Mouse (Mus musculus): Measurements from ENCODE around the gene Nip7.
A peak's percentile ranks its signal among the peaks of the same experiment; 100 is the strongest.
"Not testable (repeated sequence)": the region's sequence is repeated elsewhere in the genome, so short reads cannot be mapped to it uniquely, and the experiment has no call there.

Gene Nip7

DNA sequence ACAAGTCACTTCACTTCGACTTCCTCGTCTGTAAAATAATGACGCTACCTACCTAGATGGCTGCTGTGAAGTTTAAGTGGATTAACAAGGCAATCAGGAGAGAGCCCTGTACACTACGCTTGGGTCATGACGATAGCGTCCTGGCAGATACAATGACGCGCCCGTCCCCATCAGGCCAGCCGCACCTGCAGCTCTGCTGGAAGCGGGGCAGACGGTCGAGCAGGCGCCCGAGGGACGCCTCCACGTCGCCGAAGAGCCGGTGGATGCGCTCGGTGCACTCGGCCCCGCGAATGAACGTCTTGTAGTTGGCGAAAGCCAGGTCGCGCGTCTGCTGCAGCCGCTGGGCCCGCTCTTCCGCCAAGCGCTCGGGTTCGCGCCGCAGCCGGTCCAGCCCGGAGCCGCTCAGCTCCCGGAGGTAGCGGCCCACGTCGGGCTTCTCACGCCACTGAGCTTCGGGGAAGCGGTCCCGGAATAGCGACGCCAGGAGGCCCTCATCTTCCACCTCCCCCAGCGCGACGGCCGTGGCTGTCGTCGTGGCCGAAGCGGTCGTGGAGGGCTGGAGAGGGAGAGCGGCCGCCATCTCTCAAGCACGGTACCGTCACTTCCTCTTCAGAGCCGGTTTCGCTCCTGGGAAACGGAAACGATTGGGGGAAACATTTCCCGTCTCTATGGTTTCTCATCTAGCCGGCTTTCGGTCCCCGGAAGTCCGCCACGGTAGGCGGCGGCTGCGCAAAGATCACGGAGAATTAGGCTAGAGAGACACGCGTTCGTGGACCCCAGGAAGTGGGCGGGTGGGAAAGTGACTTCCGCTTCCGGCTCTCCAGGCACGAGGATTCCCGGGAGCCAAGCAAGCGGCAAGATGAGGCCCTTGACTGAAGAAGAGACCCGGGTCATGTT is at the start of gene Nip7, which contains the start of gene Cog8:
Gene Nip7 (plus strand): TSS at position 802 of the 897 bp plus-strand sequence.
Gene Cog8 (minus strand): TSS at position 614 of the 897 bp plus-strand sequence.
- peak; percentile 98 for DNase-seq

DNA sequence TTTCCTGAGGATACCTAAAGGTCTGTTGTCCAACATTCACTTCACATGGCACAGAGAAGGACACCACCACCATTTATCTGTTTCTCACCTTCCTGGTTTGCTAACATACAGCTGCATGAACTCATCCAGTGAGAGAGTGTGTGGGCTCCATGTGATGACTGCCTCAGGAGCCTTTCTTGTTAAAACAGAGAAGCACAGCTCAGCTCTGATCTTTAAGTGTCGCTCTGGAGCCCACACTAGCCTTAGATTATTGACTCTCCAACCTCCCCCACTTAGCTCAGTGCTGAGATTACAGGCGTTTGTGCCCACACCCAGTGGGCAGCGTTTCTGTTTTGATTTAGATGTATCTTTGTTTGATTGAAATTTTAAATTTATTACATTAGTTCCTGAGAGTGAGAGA is 48.9 kb upstream of the Nip7 start:
- DNase-seq: no peak

DNA sequence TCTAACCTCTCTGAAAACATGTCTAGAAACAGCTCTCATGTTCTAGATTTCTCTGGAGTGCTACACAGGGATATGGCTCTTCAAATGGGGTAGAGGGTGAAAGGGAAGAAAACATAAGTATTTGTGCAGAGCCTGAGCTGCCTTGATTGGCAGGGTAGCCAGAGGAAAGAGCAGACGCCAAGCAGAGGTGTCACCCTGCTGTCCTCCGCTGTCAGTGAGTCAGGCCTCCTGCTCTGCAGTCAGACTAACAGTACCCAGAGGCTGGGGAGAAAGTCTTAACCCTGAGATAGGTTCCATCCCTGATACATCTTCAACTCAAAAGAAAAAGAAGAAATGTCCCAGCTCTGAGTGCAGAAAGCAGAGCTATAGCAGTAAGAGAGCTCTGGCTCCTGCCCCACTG is 44.0 kb upstream of the Nip7 start:
- no peak for DNase-seq

DNA sequence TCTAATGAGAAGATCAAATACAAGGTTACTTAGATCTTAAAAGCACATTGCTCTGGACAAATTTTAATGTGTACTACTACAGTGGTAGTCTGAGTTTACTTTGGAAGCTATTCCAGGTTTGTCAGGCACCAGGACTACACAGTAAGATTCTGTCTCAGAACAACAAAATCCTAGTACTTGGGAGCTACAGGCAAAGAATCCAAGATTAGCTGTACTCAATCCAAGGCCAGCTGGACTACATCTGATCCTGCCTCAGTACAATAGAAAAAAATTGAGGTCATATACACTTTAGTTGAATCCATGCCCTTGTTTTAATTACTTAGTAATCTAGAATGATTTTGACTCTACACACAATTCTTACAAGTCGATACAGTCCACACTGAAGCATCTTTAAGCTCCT is 41.8 kb upstream of the Nip7 start:
- no peak for DNase-seq

DNA sequence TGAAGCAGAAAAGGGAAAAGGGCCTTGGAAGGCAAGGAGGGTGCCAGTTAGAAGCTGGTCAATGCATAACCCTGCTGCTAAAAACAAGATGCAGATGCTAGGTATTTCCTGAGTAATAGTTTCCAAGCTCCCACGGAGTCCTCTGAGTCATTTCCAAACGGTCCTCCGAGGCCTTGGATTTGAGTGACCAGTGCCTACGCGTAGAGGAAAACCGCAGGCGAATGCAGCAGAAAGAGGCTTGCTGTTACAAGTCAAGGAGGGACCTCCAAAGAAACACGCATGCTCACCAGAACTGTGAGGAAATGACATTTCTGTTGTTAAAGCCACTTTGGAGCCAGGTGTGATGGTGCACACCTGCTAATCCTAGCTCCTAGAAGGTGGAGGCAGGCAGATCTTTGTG is 33.2 kb upstream of the Nip7 start:
- no peak for DNase-seq

DNA sequence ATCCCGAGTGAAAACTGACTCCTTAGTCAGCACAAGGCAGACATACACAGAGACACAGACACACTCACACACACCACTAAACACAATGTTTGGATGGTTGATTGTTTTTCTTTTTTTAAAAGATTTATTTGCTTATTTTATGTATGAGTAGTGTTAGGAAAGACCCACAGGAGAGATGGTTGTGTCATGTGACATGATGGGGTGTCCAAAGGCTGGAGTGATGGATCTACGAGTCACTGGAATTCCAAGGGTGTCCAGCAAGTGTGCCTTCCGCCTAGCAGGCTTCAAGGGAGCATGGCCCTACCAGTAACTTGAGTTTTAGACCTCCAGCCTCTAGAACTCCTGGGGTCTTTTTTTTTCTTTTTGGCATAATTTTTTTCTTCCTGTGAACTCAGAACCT is 27.4 kb upstream of the Nip7 start:
- no peak for DNase-seq

DNA sequence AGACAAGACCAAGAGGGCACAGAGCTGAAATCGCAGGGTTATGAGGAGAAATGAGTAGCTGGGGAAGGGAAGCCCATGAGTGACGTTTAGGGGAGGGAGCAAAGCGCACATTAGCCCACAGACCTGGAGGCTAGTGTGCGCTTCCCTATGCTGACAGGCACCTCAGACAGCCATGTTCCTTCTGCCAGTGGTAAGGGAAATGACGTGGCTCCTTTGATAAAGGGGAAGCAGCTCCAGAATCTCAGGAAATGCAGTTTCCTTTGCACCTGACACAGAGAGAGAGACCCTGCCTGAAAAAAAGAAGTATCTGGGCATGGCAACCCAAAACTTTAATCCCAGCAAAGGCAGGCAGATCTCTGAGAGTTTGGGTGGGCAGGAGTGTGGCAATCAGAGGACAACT is 26.6 kb upstream of the Nip7 start:
- DNase-seq: no peak

DNA sequence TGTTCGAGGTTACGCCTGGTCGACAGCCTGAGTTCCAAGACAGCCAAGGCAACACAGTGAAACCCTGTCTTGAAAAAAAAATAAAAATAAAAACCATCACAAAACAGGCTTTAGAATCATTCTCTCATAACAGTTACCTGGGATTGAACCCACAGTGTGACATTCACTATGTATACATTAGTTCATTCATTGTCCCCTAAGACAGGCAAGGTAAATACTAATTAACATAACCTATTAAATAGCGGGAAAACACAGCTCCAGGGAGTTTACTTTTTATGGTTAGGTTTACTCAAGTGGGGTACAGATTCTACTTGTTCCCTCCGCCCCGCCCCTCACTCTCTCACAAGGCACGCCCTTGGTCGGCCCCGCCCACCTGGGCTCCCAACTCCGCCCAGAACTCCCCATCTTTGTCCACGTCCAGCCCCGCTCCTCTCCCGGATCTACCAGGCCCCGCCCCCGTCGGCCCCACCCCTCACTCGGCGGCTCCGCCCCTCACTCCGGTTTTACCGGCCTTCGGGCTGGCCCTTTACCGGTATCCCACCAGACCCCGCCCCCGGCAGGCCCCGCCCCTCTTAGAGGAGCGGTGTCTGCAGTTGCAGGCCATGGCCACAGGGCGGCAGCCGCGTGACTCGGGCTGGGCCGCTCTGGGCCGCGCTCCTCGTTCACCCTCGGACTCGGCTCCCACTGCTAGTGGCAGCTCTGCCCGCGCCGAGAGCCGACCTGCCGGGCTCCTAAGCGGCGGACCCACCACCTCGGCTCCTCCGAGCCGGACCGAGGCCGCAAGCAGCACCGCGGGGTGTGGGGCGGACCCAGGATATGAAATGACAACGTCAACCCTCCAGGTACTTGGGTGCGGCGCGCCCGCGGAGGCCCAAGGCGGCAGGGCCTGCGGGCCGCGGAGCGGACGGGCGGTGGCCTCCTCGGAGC is 25.8 kb upstream of the Nip7 start, which contains the start of gene Vps4a:
Gene Vps4a (plus strand): TSS at position 573 of the 927 bp plus-strand sequence.
- peak; percentile 96 for DNase-seq

DNA sequence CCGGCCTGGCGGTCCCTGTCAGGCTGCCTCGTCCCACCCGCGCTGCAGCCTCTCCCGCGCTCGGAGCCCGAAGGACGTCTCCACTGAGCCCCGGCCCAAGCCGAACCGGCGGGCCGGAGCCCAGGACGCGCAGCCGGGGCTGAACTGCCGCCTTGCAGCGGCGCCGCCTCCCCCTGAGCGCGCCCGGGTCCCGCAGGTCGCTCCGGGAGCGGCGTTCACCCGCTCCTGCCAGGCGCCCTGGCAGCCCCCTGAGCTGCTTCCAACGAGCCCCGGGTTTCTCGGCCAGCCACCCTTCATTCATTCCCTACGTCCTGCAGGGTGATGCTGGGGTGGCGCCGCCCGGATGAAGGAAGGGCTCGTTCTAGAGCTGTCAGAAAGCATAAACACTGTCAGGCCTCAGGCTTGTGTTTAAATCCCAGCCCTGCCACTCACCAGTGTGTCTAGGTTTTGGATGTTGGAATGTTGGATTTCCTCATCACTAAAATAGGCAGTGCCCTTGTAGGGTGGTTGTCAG is 25.0 kb upstream of the Nip7 start:
- DNase-seq: no peak

DNA sequence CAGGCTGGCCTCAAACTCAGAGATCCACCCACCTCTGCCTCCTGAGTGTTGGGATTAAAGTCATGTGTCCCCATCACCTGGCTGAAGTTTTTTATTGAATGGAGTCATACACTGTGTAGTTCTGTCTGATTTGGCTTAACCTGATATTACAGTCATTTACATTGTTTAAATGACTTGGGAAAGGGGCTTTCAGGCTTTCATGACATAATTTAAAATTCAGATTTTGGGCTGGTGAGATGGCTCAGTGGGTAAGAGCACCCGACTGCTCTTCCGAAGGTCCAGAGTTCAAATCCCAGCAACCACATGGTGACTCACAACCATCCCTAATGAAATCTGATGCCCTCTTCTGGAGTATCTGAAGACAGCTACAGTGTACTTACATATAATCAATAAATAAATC is 23.1 kb upstream of the Nip7 start:
- DNase-seq: not testable (repeated sequence)

DNA sequence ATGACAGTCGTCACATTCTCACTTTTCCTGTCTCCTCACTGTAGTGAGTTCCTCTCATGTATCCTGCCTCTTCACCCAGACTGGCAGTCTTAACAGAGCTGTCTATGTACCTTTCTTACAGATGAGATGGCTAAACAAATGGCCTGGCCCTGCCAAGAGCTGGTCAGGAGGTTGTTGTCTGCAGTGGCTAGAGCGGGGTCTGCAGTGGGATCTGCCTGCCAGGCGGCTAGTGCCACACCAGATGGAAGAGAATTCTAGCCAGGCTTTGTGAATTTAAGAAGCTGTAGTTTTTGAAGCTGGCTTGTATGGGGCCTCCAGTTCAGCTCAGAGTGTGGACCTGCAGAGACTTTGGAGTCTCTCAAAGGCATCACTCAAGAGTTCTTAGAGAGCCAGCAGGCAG is 21.0 kb upstream of the Nip7 start:
- no peak for DNase-seq

DNA sequence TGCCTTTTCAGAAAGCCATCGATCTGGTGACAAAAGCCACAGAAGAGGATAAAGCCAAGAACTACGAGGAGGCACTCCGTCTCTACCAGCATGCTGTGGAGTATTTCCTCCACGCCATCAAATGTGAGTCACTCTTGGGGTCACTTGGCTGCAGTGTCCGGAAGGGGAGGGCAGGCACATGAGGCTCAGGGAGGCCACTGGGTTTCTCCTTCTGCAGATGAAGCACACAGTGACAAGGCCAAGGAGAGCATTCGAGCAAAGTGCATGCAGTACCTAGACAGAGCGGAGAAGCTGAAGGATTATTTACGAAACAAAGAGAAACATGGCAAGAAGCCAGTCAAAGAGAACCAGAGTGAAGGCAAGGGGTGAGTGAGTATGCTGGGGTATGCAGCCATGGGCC is 20.1 kb upstream of the Nip7 start:
- DNase-seq: no peak

DNA sequence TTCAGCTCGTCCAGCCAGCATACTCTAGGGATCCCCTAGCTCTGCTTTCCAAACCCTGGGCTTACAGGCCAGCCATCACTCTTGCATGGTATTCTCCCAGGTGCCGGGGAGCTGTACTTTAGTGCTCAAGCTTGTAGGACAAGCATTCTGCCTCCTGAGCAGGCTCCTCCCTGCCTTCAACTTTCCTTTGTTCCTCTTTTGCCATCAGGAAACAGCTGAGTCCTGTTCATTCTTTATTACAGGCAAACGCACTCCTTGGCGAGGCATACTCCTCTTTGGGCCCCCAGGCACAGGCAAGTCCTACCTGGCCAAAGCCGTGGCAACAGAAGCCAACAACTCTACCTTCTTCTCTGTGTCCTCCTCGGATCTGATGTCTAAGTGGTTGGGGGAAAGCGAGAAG is 16.0 kb upstream of the Nip7 start:
- DNase-seq: no peak

DNA sequence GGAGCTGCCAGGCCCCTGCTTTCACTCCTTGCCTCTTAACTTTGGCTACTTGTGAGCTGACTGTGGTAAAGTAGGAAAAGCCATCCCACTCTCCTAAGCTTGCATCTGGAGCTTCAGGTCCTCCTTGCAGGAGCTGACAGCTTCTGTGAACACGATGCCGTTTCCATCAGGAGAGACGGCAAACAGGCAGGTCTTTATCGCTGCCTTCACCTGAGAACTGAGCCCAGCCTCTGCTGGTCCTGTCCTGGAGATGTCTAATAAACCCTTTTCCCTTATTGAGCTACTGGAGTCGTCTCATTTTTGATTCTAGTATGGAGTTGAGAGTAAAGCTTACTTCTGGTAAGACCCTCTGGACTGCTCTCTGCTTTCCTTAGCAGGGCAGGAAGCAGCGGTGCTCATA is 11.2 kb upstream of the Nip7 start:
- DNase-seq: no peak

DNA sequence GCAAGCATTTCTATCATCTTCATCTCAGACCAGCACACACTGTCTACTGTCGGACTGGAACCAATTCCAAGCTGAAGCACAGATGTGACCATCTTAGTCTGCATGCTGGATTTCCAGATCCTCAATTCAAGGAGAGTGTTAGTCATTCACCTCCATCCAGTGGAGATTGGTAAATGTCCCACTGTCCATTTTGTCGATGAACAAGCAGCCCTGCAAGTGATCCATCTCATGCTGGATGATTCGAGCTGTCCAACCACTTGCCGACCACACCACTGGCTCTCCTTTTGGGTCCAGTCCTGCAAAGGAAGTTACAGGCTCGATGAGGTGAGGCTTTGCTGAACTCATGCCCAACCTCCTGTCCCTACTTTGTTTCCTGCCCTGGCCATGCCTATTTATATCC is 9.7 kb upstream of the Nip7 start:
- no peak for DNase-seq

DNA sequence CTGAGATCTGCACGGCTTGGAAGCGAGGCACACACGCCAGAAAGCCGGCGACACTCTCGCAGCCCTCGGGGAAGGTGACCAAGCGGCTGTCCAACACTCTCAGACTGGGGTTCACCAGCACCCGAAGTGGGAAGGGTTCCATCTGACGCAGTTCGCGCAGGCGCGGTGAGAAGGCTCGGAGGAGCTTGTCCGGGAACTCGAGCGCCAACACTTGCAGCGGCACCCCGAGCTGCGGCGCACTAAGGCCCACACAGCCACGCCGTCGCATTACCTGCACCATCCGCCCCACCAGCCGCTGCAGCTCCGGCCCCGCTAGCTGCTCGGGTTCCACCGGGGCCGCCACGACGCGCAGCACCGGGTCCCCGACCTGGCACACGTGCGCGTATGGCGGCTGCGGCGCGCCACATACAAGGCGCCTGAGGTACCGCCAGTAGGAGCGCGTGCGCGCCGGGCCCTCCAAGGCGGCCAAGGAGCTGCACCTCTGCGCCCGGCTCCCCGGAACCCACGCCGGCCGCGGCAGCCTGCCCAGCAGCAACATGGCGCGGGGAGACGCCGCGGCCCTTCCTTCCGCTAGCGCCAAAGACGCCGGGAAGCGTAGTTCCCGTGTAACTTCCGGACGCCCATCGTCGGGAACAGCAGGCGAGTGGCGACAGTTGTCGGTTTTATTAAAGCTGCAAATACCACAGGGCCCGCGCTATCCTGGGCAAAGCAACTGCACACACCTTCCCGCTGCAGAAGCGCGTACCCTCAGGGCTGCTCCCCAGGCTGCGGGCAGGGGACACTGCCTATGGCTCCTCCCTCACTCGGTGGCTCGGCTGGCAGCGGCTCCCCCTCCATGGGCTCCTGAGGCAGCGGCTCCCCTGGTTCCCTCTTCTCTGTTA is 8.4 kb upstream of the Nip7 start, which contains the start of gene Pdf:
Gene Pdf (minus strand): TSS at position 554 of the 881 bp plus-strand sequence.
- peak; percentile 85 for DNase-seq

DNA sequence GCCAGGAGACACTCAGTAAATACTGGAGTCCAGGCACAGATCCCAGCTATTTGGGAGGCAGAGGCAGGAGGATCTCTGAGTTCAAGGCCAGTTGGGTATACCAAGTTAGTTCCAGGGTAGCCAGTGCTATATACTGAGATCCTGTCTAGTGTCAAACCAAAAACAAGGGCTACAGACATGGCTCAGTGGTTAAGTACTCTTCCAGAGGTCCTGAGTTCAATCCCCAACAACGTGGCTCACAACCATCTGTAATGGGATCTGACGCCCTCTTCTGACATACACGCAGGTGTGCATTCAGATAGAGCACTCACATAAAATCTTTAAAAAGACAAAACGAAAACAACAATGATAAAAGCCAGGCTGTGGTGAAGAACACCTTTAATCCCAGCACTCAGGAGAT is 7.2 kb upstream of the Nip7 start:
- DNase-seq: no peak

DNA sequence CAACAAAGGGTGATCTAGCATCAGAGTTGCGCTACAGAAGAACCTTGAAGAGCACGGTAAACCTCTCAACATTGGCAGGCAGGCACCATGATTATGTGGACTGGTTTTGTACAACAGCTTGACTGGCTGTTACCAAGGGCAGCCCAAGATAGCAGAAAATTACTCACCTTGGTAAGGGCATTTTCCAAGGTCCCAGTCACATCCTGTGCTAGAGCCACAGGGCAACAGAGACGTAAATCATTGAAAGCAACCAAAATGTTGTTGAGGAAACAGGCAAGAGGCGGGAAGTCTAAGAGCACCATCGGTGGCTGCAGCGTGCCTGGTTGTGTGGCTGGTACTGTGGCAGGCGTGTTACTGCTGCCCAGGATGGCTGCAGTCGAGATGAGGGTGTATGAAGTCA is 4.6 kb upstream of the Nip7 start:
- no peak for DNase-seq

DNA sequence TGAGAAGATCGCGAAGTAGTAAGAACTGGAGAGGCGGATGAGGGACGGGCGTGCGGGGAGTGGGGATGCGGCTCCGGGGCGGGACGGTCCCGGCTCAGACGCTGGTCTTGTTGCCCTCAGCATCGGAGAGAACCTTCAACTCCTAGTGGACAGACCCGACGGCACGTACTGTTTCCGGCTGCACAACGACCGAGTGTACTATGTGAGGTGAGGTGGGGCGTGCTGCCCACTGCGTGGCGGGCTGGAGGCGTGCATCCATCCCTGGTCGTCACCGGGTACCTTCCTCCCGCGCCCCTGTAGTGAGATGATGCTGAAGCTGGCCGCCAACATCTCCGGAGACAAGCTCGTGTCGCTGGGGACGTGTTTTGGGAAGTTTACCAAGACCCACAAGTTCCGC is 294 bp downstream of the Nip7 start:
- peak; percentile 51 for DNase-seq

DNA sequence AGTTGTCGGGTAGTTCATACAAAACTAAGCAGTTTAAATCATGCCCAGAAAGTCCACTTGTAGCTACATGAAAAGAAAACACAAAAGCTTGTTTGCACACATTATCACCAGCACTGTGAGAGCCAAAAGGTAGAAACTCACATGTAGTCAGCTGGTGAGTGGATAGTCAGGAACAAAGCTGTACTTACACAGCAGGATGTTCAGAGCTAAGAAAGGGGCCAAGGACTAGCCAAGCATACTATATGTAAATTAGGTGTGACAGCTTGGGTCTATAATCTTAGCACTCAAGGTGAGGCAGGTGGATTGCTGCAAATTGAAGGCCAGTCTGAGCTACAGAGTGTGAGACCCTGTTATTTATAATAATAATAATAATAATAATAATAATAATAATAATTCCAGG is 5.9 kb downstream of the Nip7 start:
- DNase-seq: no peak

DNA sequence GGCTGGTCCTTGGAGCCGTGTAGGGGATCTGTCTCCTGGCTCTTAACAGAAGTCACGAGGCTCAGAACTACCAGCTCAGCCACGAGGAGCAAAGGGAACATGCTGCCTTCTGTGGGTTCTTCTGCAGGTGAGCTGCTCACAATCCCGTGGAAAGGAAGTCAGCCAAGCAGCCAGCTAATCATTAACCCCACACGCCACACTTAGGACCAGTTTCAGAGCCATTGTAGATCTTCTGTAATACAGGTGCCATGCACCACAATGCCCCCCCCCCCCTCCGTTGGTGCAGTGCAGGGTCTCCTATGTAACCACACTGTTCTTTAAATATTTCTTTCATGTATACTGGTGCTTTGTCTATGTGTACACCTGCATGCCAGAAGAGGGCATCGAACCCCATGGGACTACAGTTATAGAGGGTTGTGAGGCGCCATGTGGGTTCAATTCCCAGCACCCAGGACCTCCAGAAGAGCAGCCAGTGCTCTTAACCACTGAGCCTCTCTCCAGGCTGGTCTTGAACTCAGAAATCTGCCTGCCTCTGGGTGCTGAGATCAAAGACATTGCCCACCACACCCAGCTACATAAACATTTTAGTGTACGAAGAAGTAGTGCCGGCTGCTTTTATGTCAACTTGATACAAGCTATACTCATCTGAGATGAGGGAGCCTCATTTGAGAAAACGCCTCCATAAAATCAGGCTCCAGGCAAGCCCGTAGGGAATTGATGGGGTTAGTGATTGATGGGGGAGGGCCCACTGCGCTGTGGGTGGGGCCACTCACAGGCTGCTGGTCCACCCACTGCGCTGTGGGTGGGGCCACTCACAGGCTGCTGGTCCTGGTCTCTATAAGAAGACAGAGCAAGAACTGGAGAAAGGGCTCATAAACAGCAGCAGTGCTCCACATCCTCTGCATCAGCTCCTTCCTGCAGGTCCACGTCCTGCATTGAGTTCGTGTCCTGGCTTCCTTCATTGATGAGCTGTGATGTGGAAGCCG is 9.1 kb downstream of the Nip7 start, which contains the start of gene Tmed6:
Gene Tmed6 (minus strand): TSS at position 134 of the 986 bp plus-strand sequence.
- DNase-seq: no peak

Data from layer of hippocampus, adult 9-11 months (tissue).